Comparison of ENCODE assay signal across 9 mouse cellular contexts in the genomic region with DNA sequence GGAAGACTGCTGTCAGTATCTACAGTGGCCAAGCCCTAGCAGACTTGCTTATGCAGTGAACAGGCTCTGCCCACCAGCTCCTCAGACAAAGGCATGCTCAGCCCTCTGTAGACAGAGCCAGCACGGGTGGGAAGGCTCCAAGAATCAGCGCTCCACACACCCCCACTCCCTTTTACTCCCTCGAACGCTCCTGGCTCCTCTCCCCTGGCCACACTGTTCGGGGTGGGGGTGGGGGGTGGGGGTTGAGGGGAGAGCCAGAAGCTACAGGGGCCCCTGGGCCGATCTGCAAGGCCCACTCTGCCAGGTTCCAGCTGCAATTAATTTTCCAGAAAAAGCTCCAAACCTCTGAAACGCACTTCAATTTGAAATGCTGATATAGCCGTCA.
DNase-seq lines count a peak whose midpoint lies in the region; ATAC-seq lines count a peak whose summit lies in the region.
"Had no signal": no experiment of that assay in that cellular context is flagged by ENCODE, and none has a peak within 500 bp of the region (broad histone marks: within the 10 kb centered on the region; RNA-seq: fewer than 3 reads in every experiment).

No protein-coding gene starts in this region.

- H3K27me3 ChIP-seq in heart, embryonic 10.5 days (ENCODE audit: insufficient read depth, poor library complexity, severe bottlenecking): no peaks in the 10 kb centered on the region
- no peaks in the 10 kb centered on the region for H3K27me3 ChIP-seq in heart, embryonic 11.5 days (ENCODE audit: control insufficient read depth, insufficient read depth, low read length)
- no peaks in the 10 kb centered on the region for H3K27me3 ChIP-seq in lung, embryonic 16.5 days (ENCODE audit: control insufficient read depth, insufficient read depth, low read depth, low read length)
- no peaks in the 10 kb centered on the region for H3K27me3 ChIP-seq in hindbrain, embryonic 16.5 days (replicated peaks; ENCODE audit: control insufficient read depth, insufficient read depth, low read length)
- no peaks in the 10 kb centered on the region for H3K27me3 ChIP-seq in neural tube, embryonic 15.5 days (replicated peaks)

- peaks cover 11% of the 10 kb centered on the region; the same call in 1 of the 2 replicates for H3K9me3 ChIP-seq in heart, embryonic 10.5 days
- peaks cover 8% of the 10 kb centered on the region for H3K9me3 ChIP-seq in heart, embryonic 11.5 days (replicated peaks; ENCODE audit: control insufficient read depth, low read length)
- no peaks in the 10 kb centered on the region for H3K9me3 ChIP-seq in lung, embryonic 16.5 days (ENCODE audit: control insufficient read depth, low read length)
- peaks cover 2% of the 10 kb centered on the region; the same call in 1 of the 2 replicates for H3K9me3 ChIP-seq in hindbrain, embryonic 16.5 days (ENCODE audit: control insufficient read depth, low read length)
- H3K9me3 ChIP-seq in neural tube, embryonic 15.5 days (replicated peaks): no peaks in the 10 kb centered on the region

- ATAC-seq in heart, embryonic 11.5 days (replicated peaks; ENCODE audit: insufficient number of reproducible peaks, low FRiP score, low TSS enrichment): no peak
- ATAC-seq in lung, embryonic 16.5 days (ENCODE audit: low read depth): peak; percentile 54; the same call in 1 of the 2 replicates
- peak; percentile 92 for ATAC-seq in hindbrain, embryonic 16.5 days
- ATAC-seq in neural tube, embryonic 15.5 days (ENCODE audit: low FRiP score): peak; percentile 74

- no peak overlapping the region for H3K4me2 ChIP-seq in heart, embryonic 11.5 days
- H3K4me2 ChIP-seq in lung, embryonic 16.5 days (ENCODE audit: low read depth, low read length): no peak overlapping the region
- H3K4me2 ChIP-seq in hindbrain, embryonic 16.5 days (ENCODE audit: low read length): peak overlapping the region; percentile 19; the same call in 1 of the 2 replicates
- peak overlapping the region; percentile 13; the same call in 1 of the 2 replicates for H3K4me2 ChIP-seq in neural tube, embryonic 15.5 days

- 0 out of 2 replicates have a peak overlapping the region, but pooled peaks have one; percentile 7 for H3K27ac ChIP-seq in heart, embryonic 10.5 days
- no peak overlapping the region for H3K27ac ChIP-seq in heart, embryonic 11.5 days (ENCODE audit: low read depth, low read length)
- no peak overlapping the region for H3K27ac ChIP-seq in lung, embryonic 16.5 days (ENCODE audit: low read length)
- peak overlapping the region; percentile 36; the same call in 1 of the 2 replicates for H3K27ac ChIP-seq in hindbrain, embryonic 16.5 days (ENCODE audit: low read depth, low read length)
- H3K27ac ChIP-seq in neural tube, embryonic 15.5 days (replicated peaks): peak overlapping the region; percentile 60

- no peaks in the 10 kb centered on the region for H3K4me1 ChIP-seq in heart, embryonic 10.5 days
- H3K4me1 ChIP-seq in heart, embryonic 11.5 days (ENCODE audit: control insufficient read depth, insufficient read depth, low read length): no peaks in the 10 kb centered on the region
- no peaks in the 10 kb centered on the region for H3K4me1 ChIP-seq in lung, embryonic 16.5 days (replicated peaks; ENCODE audit: control insufficient read depth, insufficient read depth, low read length)
- peaks cover 3% of the 10 kb centered on the region; the same call in 1 of the 2 replicates for H3K4me1 ChIP-seq in hindbrain, embryonic 16.5 days (ENCODE audit: control insufficient read depth, insufficient read depth, low read depth, low read length)
- H3K4me1 ChIP-seq in neural tube, embryonic 15.5 days: peaks cover 3% of the 10 kb centered on the region

- WGBS in heart, embryonic 10.5 days: 67% methylated on average over 8 of the region's 8 CpGs
- WGBS in heart, embryonic 11.5 days (ENCODE audit: insufficient replicate concordance): 64% methylated on average over 8 of the region's 8 CpGs
- WGBS in lung, embryonic 16.5 days: 51% methylated on average over 8 of the region's 8 CpGs
- 28% methylated on average over 8 of the region's 8 CpGs for WGBS in hindbrain, embryonic 16.5 days
- WGBS in neural tube, embryonic 15.5 days: 41% methylated on average over 8 of the region's 8 CpGs

- no peak for DNase-seq in heart, embryonic 10.5 days (ENCODE audit: low spot score)
- DNase-seq in lung, postnatal 10 days: no peak
- DNase-seq in frontal cortex, postnatal 25 days (ENCODE audit: low spot score in 2 of 2): no peak
- DNase-seq in adrenal gland, postnatal 10 days: no peak
- DNase-seq: lung, postnatal 4 days had no signal

- no peak overlapping the region for H3K9ac ChIP-seq in heart, embryonic 11.5 days (ENCODE audit: low read depth, low read length)
- no peak overlapping the region for H3K9ac ChIP-seq in lung, embryonic 16.5 days (ENCODE audit: low read length)
- peak overlapping the region; percentile 11; the same call in 1 of the 2 replicates for H3K9ac ChIP-seq in hindbrain, embryonic 16.5 days (ENCODE audit: low read depth, low read length)
- no peak overlapping the region for H3K9ac ChIP-seq in neural tube, embryonic 15.5 days (replicated peaks)

- no peak overlapping the region for H3K4me3 ChIP-seq in heart, embryonic 10.5 days
- H3K4me3 ChIP-seq in heart, embryonic 11.5 days (ENCODE audit: low read depth, low read length): no peak overlapping the region
- H3K4me3 ChIP-seq in lung, embryonic 16.5 days (ENCODE audit: low read length): no peak overlapping the region
- no peak overlapping the region for H3K4me3 ChIP-seq in hindbrain, embryonic 16.5 days (ENCODE audit: low read length)
- H3K4me3 ChIP-seq in neural tube, embryonic 15.5 days (replicated peaks): no peak overlapping the region

- no peaks in the 10 kb centered on the region for H3K36me3 ChIP-seq in heart, embryonic 10.5 days
- no peaks in the 10 kb centered on the region for H3K36me3 ChIP-seq in heart, embryonic 11.5 days (ENCODE audit: control insufficient read depth, insufficient read depth, low read length)
- no peaks in the 10 kb centered on the region for H3K36me3 ChIP-seq in lung, embryonic 16.5 days (ENCODE audit: control insufficient read depth, insufficient read depth, low read length)
- H3K36me3 ChIP-seq in hindbrain, embryonic 16.5 days (ENCODE audit: control insufficient read depth, insufficient read depth, low read length): no peaks in the 10 kb centered on the region
- no peaks in the 10 kb centered on the region for H3K36me3 ChIP-seq in neural tube, embryonic 15.5 days

Comparison
In these comparisons a context has a peak if more than half of its experiments do, and no peak if none do; other contexts are left out.
1. H3K27ac ChIP-seq: peak in heart, embryonic 10.5 days (single experiment), hindbrain, embryonic 16.5 days (single experiment) and neural tube, embryonic 15.5 days (single experiment); none in heart, embryonic 11.5 days (single experiment) and lung, embryonic 16.5 days (single experiment).
2. H3K4me2 ChIP-seq: peak in hindbrain, embryonic 16.5 days (single experiment) and neural tube, embryonic 15.5 days (single experiment); none in heart, embryonic 11.5 days (single experiment) and lung, embryonic 16.5 days (single experiment).